Mouse (Mus musculus): ENCODE measurements around the gene Hmg20a.

The Hmg20a gene

GRCm38 (mm10) chr9:56439699-56440098, 21.3 kb downstream of the Hmg20a start:
- peak in 1 of 2 experiments; percentile 44 for DNase-seq (ENCODE audit: low spot score in 2 of 2)

- peak in 1 of 2 experiments; percentile 38 for DNase-seq (ENCODE audit: low spot score in 2 of 2)
Observed at GRCm38 (mm10) chr9:56451570-56451969, 33.2 kb downstream of the Hmg20a start.

- DNase-seq (ENCODE audit: low spot score in 2 of 2): no peak
Observed at GRCm38 (mm10) chr9:56453038-56453815, 34.8 kb downstream of the Hmg20a start.

- DNase-seq (ENCODE audit: low spot score in 2 of 2): no peak
Observed at GRCm38 (mm10) chr9:56456426-56456825, 38.0 kb downstream of the Hmg20a start.

GRCm38 (mm10) chr9:56460987-56461386, 42.6 kb downstream of the Hmg20a start:
- DNase-seq (ENCODE audit: low spot score in 2 of 2): no peak

- DNase-seq (ENCODE audit: low spot score in 2 of 2): no peak
Observed at GRCm38 (mm10) chr9:56462606-56463005, 44.2 kb downstream of the Hmg20a start.

GRCm38 (mm10) chr9:56463046-56463445, 44.6 kb downstream of the Hmg20a start:
- no peak for DNase-seq (ENCODE audit: low spot score in 2 of 2)

GRCm38 (mm10) chr9:56463686-56464515, 45.5 kb downstream of the Hmg20a start:
- no peak for DNase-seq (ENCODE audit: low spot score in 2 of 2)

GRCm38 (mm10) chr9:56464863-56465654, 46.6 kb downstream of the Hmg20a start:
- no peak for DNase-seq (ENCODE audit: low spot score in 2 of 2)

- DNase-seq (ENCODE audit: low spot score in 2 of 2): no peak
Observed at GRCm38 (mm10) chr9:56466251-56466650, 47.8 kb downstream of the Hmg20a start.

- DNase-seq (ENCODE audit: low spot score in 2 of 2): no peak
Observed at GRCm38 (mm10) chr9:56469656-56470055, 51.2 kb downstream of the Hmg20a start.

- DNase-seq (ENCODE audit: low spot score in 2 of 2): no peak
Observed at GRCm38 (mm10) chr9:56470291-56470690, 51.9 kb downstream of the Hmg20a start.

- DNase-seq (ENCODE audit: low spot score in 2 of 2): no peak
Observed at GRCm38 (mm10) chr9:56478975-56479647, 60.7 kb downstream of the Hmg20a start.

- DNase-seq (ENCODE audit: low spot score in 2 of 2): no peak
Observed at GRCm38 (mm10) chr9:56482623-56483022, 64.2 kb downstream of the Hmg20a start.

- DNase-seq (ENCODE audit: low spot score in 2 of 2): no peak
Observed at GRCm38 (mm10) chr9:56485423-56485822, 67.0 kb downstream of the Hmg20a start.

GRCm38 (mm10) chr9:56486158-56486557, 67.7 kb downstream of the Hmg20a start:
- no peak for DNase-seq (ENCODE audit: low spot score in 2 of 2)

GRCm38 (mm10) chr9:56487651-56488050, 69.2 kb downstream of the Hmg20a start:
- DNase-seq (ENCODE audit: low spot score in 2 of 2): no peak

- no peak for DNase-seq (ENCODE audit: low spot score in 2 of 2)
Observed at GRCm38 (mm10) chr9:56492391-56492790, 74.0 kb downstream of the Hmg20a start.

- no peak for DNase-seq (ENCODE audit: low spot score in 2 of 2)
Observed at GRCm38 (mm10) chr9:56492916-56493315, 74.5 kb downstream of the Hmg20a start.

GRCm38 (mm10) chr9:56495088-56495487, 76.7 kb downstream of the Hmg20a start:
- no peak for DNase-seq (ENCODE audit: low spot score in 2 of 2)

- peak in 1 of 2 experiments; percentile 36 for DNase-seq (ENCODE audit: low spot score in 2 of 2)
Observed at GRCm38 (mm10) chr9:56495795-56496232, 77.4 kb downstream of the Hmg20a start.

Measured in right cerebral cortex, postnatal 10 days (tissue).